Mouse (Mus musculus) forebrain, embryonic 11.5 days (tissue): ENCODE measurements around the gene Arhgap33. TPM values are rescaled to one million over a fixed set of nuclear protein-coding genes. Genes with fewer than 3 reads are reported as not detected.
A peak's percentile ranks its signal among the peaks of the same experiment; 100 is the strongest.
"Not testable (repeated sequence)": the region's sequence is repeated elsewhere in the genome, so short reads cannot be mapped to it uniquely, and the experiment has no call there.

Experiments
- ATAC-seq: fragments of 200-750 bp; cut with Nextera tagmentation; replicated peaks from 2 replicates; pipeline ENCODE4 v1.8.0; 2017; ENCODE audit warnings: moderate TSS enrichment; ENCODE audit not compliant: low FRiP score
- DNase-seq: peaks from one replicate; pipeline ENCODE4 v3.0.0-alpha.2; 2017; ENCODE audit warnings: low spot score
- H3K27ac ChIP-seq: fragments of 300-500 bp; sonication (generic); 2 replicates; pipeline ENCODE4 v1.5.1; 2014; ENCODE audit warnings: low read depth, low read length
- H3K27me3 ChIP-seq: fragments of 300-500 bp; sonication (generic); 2 replicates; pipeline ENCODE4 v1.6.1; 2014; ENCODE audit warnings: mild to moderate bottlenecking, low read length, mixed read lengths; ENCODE audit not compliant: control insufficient read depth, insufficient read depth
- H3K36me3 ChIP-seq: fragments of 300-500 bp; sonication (generic); 2 replicates; pipeline ENCODE4 v1.6.1; 2014; ENCODE audit warnings: mild to moderate bottlenecking, low read length, moderate library complexity, mixed read lengths; ENCODE audit not compliant: control insufficient read depth, insufficient read depth
- H3K4me1 ChIP-seq: fragments of 300-500 bp; sonication (generic); replicated peaks from 2 replicates; pipeline ENCODE4 v1.6.1; 2014; ENCODE audit warnings: low read length, mixed read lengths; ENCODE audit not compliant: control insufficient read depth, insufficient read depth
- H3K4me2 ChIP-seq: fragments of 300-500 bp; sonication (generic); 2 replicates; pipeline ENCODE4 v1.6.1; 2014; ENCODE audit warnings: low read depth, mild to moderate bottlenecking, low read length, moderate library complexity, mixed read lengths; ENCODE audit not compliant: severe bottlenecking
- H3K4me3 ChIP-seq: fragments of 300-500 bp; sonication (generic); 2 replicates; pipeline ENCODE4 v1.5.1; 2014; ENCODE audit warnings: low read depth, low read length
- H3K9ac ChIP-seq: fragments of 300-500 bp; sonication (generic); 2 replicates; pipeline ENCODE4 v1.6.1; 2014; ENCODE audit warnings: low read length
- H3K9me3 ChIP-seq: fragments of 300-500 bp; sonication (generic); 2 replicates; pipeline ENCODE4 v1.6.1; 2016; ENCODE audit warnings: low read length, mixed read lengths; ENCODE audit not compliant: control insufficient read depth
- WGBS: fragments of 180-500 bp; shearing (Covaris S2); extraction: QIAGEN DNeasy Blood & Tissue Kit; methylation state at CpG from one replicate; pipeline ENCODE4 v1.1.7; 2014; 5-methylcytosine and 5-hydroxymethylcytosine counted together
- polyA plus RNA-seq: library from polyadenylated mRNA; unstranded; fragments of >200 nt; fragmentation: Nextera tagmentation; extraction: Ambion mirVana; gene quantifications from 2 replicates; pipeline ENCODE4 v1.2.1, GENCODE M21; 2014

Arhgap33 gene
- polyA plus RNA-seq, 1 experiment from 2014 or later: 72.7 TPM

DNA sequence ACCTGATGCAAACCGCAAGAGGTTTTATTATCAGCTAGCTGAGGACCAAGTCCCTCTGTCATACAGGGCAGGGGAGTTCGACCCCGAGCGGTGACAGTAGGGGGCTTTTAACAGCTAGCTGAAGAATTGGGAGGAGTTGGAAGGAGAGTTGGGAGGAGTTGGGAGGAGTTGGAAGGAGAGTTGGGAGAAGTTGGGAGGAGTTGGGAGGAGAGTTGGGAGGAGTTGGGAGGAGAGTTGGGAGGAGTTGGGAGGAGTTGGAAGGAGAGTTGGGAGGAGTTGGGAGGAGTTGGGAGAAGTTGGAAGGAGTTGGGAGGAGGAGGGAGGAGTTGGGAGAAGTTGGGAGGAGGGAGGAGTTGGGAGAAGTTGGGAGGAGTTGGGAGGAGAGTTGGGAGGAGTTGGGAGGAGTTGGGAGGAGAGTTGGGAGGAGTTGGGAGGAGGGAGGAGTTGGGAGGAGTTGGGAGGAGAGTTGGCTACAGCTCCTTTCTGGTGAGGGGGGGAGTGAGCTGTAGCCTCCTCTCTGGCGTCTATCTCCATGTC is 39.3 kb downstream of the Arhgap33 start:
- H3K4me2 ChIP-seq, H3K9ac ChIP-seq, H3K36me3 ChIP-seq, ATAC-seq, H3K27ac ChIP-seq, H3K27me3 ChIP-seq, DNase-seq, H3K4me1 ChIP-seq, H3K9me3 ChIP-seq, H3K4me3 ChIP-seq: not testable (repeated sequence)
- WGBS: 67% methylated on average over 4 of the region's 5 CpGs

DNA sequence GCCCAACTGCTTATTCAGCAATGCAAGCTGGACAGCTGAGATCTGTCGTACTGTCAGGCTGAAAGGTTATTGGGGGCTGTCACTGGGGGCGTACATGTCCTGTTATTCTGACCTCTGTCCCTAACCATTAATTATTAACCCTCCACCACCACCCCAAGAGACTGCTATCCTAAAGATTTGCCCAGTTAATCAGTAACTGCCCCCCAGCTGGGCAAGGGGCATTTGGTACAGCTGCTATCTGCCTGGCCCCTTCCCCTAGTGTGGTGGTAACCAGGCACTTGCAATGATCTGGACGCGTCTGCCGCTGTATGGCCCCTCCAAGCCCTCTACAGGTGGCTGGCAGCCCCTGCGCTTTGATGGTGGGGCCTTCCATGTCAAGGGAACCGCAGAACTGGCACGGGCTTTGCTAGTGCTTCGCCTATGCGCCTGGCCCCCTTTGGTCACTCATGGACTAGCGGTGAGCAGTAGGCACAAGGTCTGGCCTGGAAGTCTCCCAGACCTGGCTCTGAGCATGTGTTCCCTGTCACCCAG is 41.4 kb downstream of the Arhgap33 start, which contains the start of gene Prodh2:
TSS of gene Prodh2 (plus strand) at position 222 of the 531 bp plus-strand sequence.
- H3K36me3 ChIP-seq: no peaks in the 10 kb centered on the region
- WGBS: 56% methylated on average over 11 of the region's 11 CpGs
- ATAC-seq (no peak), DNase-seq (no peak)
- H3K4me2 ChIP-seq: no peak within 1 kb of the TSS
- no peak within 1 kb of the TSS for H3K27ac ChIP-seq
- no peaks in the 10 kb centered on the region for H3K4me1 ChIP-seq
- H3K4me3 ChIP-seq: no peak within 1 kb of the TSS
- H3K27me3 ChIP-seq: no peaks in the 10 kb centered on the region
- H3K9ac ChIP-seq: no peak within 1 kb of the TSS
- no peaks in the 10 kb centered on the region for H3K9me3 ChIP-seq

DNA sequence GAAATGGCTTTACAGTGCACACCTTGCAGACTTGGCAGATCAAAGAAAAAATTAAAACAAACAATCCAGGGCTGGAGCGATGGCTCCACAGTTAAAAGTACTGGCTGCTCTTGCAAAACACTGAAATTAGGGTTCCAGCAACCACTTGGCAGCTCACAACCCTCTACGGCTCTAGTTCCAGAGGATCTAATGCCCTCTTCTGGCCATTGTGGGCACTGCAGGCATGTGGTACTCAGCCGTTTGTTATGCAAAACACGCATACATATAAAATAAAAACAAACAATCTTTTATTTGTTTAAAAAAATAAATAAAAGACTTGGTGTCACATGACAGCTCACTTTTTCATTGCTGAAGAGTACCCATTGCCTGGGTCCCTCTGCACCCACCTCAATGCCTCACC is 42.1 kb downstream of the Arhgap33 start:
- Histone ChIP-seq H3K9ac (no peak overlapping the region), H3K4me1 (no peaks in the 10 kb centered on the region), H3K4me3 (no peak overlapping the region), H3K27me3 (no peaks in the 10 kb centered on the region), H3K36me3 (no peaks in the 10 kb centered on the region), H3K27ac (no peak overlapping the region), H3K9me3 (no peaks in the 10 kb centered on the region), H3K4me2 (no peak overlapping the region)
- 16% methylated on average over 4 of the region's 4 CpGs for WGBS
- peak; percentile 85 for DNase-seq
- no peak for ATAC-seq

DNA sequence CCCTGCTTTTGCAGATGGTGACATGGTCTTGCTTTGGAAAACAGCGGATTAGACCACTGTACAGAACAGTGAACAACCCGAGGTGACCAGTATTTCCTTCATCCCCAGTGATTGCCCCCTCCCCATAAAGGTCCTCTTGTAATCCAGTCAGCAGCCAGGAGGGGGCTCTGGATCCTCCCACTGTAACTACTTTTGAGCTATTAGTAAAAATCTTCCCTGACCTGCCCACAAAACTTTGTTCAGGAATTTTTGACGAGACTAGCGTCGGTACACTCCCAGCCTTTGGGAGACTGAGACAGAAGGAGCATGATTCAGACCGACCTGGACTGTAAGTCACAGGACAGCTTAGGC is 43.9 kb downstream of the Arhgap33 start:
- H3K4me2 ChIP-seq: no peak overlapping the region
- 18% methylated on average over 6 of the region's 6 CpGs for WGBS
- no peak overlapping the region for H3K9ac ChIP-seq
- DNase-seq (no peak), ATAC-seq (no peak)
- H3K4me1 ChIP-seq: no peaks in the 10 kb centered on the region
- H3K27me3 ChIP-seq: no peaks in the 10 kb centered on the region
- no peaks in the 10 kb centered on the region for H3K36me3 ChIP-seq
- no peaks in the 10 kb centered on the region for H3K9me3 ChIP-seq
- H3K4me3 ChIP-seq: no peak overlapping the region
- no peak overlapping the region for H3K27ac ChIP-seq

DNA sequence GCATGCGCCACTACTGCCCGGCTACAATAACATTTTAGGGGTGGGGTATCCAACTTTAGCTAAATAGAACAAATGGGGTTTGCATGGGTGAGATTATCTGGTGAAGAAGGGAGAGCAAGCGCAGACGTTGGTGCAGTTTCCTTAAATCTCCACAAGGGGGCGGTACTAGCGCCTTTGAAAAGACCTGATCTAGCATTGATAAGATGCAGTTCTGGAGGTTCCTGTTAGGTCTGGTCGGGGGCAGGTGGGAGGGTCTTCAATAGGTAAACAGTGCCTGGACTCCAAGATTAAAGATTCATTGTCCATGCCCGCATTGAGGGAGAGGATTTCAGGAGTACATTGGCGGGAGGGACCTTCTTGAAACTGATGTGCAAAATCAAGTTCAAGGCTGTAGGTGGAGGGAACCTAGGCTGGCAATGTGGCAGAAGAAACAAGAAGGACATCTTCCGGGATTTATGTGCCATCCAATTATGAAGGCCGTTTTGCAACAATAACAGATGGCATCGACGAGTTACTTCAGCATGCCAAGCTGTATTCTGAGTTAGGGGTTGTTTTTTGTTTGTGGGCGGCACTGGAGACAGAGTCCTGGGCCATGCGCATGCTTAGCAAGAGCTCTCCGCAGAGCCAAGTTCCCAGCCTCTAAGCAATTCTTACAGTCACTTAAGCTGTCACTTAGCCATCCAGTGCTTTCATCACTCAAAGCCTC is 44.5 kb downstream of the Arhgap33 start:
- Histone ChIP-seq H3K9me3 (no peaks in the 10 kb centered on the region), H3K4me2 (no peak overlapping the region), H3K4me1 (no peaks in the 10 kb centered on the region), H3K9ac (no peak overlapping the region), H3K27me3 (no peaks in the 10 kb centered on the region), H3K4me3 (no peak overlapping the region), H3K27ac (no peak overlapping the region), H3K36me3 (no peaks in the 10 kb centered on the region)
- 34% methylated on average over 16 of the region's 16 CpGs for WGBS
- ATAC-seq (no peak), DNase-seq (peak; percentile 68)

DNA sequence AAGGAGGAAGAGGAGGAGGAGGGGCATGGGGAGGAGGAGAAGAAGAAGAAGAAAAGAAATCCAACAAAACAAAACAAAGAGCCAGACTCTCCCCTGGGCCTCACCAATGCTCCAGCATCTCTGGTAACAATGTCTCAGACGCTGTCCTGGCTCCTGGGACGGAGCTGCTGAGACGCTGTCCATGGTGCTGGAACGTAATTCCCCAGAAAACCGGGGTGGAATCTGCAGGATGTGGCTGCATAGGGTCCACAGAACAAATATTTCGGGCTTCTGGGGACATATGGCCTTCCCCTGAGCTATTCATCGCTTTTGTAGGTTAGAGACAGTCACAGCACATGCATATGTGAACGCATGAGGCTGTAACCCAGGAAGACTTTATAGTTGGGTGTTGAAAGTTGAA is 50.6 kb downstream of the Arhgap33 start:
- H3K4me1 ChIP-seq: no peaks in the 10 kb centered on the region
- 17% methylated on average over 8 of the region's 8 CpGs for WGBS
- H3K4me3 ChIP-seq: no peak overlapping the region
- no peak overlapping the region for H3K4me2 ChIP-seq
- H3K9me3 ChIP-seq: no peaks in the 10 kb centered on the region
- H3K36me3 ChIP-seq: no peaks in the 10 kb centered on the region
- H3K9ac ChIP-seq: no peak overlapping the region
- no peaks in the 10 kb centered on the region for H3K27me3 ChIP-seq
- peak; percentile 79 for DNase-seq
- no peak overlapping the region for H3K27ac ChIP-seq
- no peak for ATAC-seq

DNA sequence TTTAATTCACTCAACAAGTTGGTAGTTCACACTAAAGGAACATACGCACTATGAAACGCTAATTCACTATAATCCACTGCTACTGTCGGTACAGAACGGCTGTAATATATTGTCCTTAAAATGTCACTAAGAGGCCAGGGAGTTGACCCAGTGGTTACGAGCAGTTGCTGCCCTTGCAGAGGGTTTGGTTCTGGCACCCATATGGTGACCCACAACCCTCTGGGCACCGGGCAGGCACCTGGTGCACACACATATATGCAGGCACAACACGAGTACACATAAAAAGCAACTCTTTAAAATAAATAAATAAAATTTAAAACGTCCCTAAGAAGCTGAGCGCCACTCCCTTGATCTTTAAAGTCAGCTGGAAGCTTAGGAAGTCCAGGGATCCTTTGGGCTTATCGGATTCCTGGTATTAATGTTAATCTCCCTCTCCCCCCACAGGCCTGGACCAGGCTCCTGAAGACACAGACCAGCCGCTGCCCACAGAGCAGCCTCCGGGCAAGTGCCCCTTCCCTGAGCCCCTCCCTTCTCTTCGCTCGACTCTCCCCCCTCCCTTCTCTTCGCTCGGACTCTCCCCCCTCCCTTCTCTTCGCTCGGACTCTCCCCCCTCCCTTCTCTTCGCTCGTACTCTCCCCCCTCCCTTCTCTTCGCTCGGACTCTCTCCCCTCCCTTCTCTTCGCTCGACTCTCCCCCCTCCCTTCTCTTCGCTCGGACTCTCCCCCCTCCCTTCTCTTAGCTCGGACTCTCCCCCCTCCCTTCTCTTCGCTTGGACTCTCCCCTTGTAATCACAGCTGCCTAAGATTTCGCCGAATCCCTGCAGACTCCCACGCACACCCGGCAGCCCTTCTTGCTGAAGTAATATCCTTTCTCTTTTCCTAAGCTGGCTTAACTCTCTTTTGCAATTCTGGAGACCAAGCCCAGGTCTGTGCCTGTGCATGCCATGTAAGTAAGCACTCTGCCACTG is 57.2 kb downstream of the Arhgap33 start:
- Histone ChIP-seq H3K4me1 (peaks cover 3% of the 10 kb centered on the region; the same call in 1 of the 2 replicates), H3K9me3 (no peaks in the 10 kb centered on the region), H3K36me3 (no peaks in the 10 kb centered on the region), H3K27ac (no peak overlapping the region), H3K9ac (peak overlapping the region; percentile 2; the same call in 1 of the 2 replicates), H3K27me3 (no peaks in the 10 kb centered on the region), H3K4me3 (peak overlapping the region; percentile 24), H3K4me2 (peak overlapping the region; percentile 24; the same call in 1 of the 2 replicates)
- ATAC-seq (0 out of 2 replicates have a peak, but pooled peaks have one; percentile 58), DNase-seq (no peak)
- 11% methylated on average over 31 of the region's 32 CpGs for WGBS

DNA sequence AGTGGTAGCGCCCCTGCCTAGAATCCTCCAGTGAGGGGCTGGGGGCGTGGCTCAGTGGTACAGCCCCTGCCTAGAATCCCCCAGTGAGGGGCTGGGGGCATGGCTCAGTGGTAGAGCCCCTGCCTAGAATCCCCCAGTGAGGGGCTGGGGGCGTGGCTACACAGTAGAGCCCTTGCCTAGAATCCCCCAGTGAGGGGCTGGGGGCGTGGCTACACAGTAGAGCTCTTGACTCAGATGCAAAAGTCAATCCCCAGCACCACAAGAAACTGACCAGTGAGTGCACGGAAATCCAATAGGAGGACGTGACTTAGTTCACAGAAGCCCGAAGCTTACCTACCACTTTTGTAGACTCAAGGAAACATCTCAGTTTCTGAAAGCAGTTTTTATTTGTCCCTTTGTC is 58.7 kb downstream of the Arhgap33 start:
- not testable (repeated sequence) for DNase-seq, H3K27ac ChIP-seq, H3K4me2 ChIP-seq, H3K9ac ChIP-seq, H3K4me1 ChIP-seq, H3K27me3 ChIP-seq, ATAC-seq, H3K9me3 ChIP-seq, H3K4me3 ChIP-seq, H3K36me3 ChIP-seq
- WGBS: 89% methylated on average over 7 of the region's 7 CpGs
